Mouse (Mus musculus): Measurements from ENCODE around the gene Tnpo1. TPM values are rescaled to one million over a fixed set of nuclear protein-coding genes. Genes with fewer than 3 reads are reported as not detected.

The Tnpo1 gene
- polyA plus RNA-seq, 1 experiment from 2014 or later, result 75.1 TPM

Other genes starting within 250 kb of the Tnpo1 start
- gene Tmem171, start 231.6 kb downstream of the Tnpo1 start, polyA plus RNA-seq (2014; fragmentation: Nextera tagmentation; extraction: Ambion mirVana), result 1.9 and 3.2 TPM in 2 replicates
- gene Fcho2, start 110.9 kb downstream of the Tnpo1 start, polyA plus RNA-seq (2014; fragmentation: Nextera tagmentation; extraction: Ambion mirVana), result 50.0 and 50.2 TPM in 2 replicates
- gene 1700024P04Rik, start 58.2 kb upstream of the Tnpo1 start, polyA plus RNA-seq (2014; fragmentation: Nextera tagmentation; extraction: Ambion mirVana), result not detected in 2 replicates

All from stomach, embryonic 14.5 days (tissue).